Mouse (Mus musculus) CH12.LX (cell line): ENCODE results near the gene Adra1b. TPM values are rescaled to one million over a fixed set of nuclear protein-coding genes. Genes with fewer than 3 reads are reported as not detected.

Experiments used
- DNase-seq: peaks from one replicate; pipeline ENCODE4 v3.0.0-alpha.2; 2013; ENCODE audit errors: extremely low read depth
- H3K27ac ChIP-seq: 2 replicates; pipeline ENCODE4 v1.5.1; 2012; ENCODE audit warnings: low read depth, mild to moderate bottlenecking, control low read depth, moderate library complexity; ENCODE audit not compliant: insufficient read depth
- H3K27me3 ChIP-seq: replicated peaks from 2 replicates; pipeline ENCODE3; 2012; ENCODE audit warnings: inconsistent platforms
- H3K36me3 ChIP-seq, 2 experiments: replicated peaks in 1 of 2; 2 replicates each; pipeline versions ENCODE3 to v1.6.1; 2012; ENCODE audit warnings: inconsistent platforms in 1 of 2, low read length in 1 of 2, mild to moderate bottlenecking in 1 of 2, mixed read lengths in 1 of 2, moderate library complexity in 1 of 2; ENCODE audit not compliant: control insufficient read depth in 1 of 2, insufficient read depth in 1 of 2
- H3K4me1 ChIP-seq, 2 experiments: 2 replicates each; pipeline ENCODE4 v1.6.1; 2012; ENCODE audit warnings: inconsistent platforms in 1 of 2, moderate library complexity in 1 of 2; ENCODE audit not compliant: insufficient read depth in 2 of 2, control insufficient read depth in 1 of 2
- H3K4me2 ChIP-seq: 2 replicates; pipeline ENCODE4 v1.6.1; 2012; ENCODE audit warnings: low read depth, mild to moderate bottlenecking, control low read depth; ENCODE audit not compliant: poor library complexity, insufficient read depth, severe bottlenecking
- H3K4me3 ChIP-seq, 3 experiments: fragments of 150-350 bp in 1 of 3; sonication (generic) in 1 of 3; replicated peaks in 1 of 3; 2 replicates each; pipeline versions ENCODE3 to v1.5.1; 2011 to 2012; ENCODE audit warnings: low read depth in 2 of 3, low read length in 2 of 3, mild to moderate bottlenecking in 2 of 3, moderate library complexity in 2 of 3, control low read depth in 1 of 3, improper control_type of control experiment in 1 of 3, inconsistent platforms in 1 of 3, mixed read lengths in 1 of 3; ENCODE audit not compliant: poor library complexity in 1 of 3
- H3K79me2 ChIP-seq: replicated peaks from 2 replicates; pipeline ENCODE4 v1.6.1; 2012; ENCODE audit warnings: mild to moderate bottlenecking, moderate library complexity; ENCODE audit not compliant: control insufficient read depth, poor library complexity, insufficient read depth, severe bottlenecking; ENCODE audit errors: extremely low read depth
- H3K9ac ChIP-seq: 2 replicates; pipeline ENCODE4 v1.6.1; 2012; ENCODE audit warnings: low read depth, mild to moderate bottlenecking, control low read depth, moderate library complexity; ENCODE audit not compliant: insufficient read depth
- H3K9me3 ChIP-seq: replicated peaks from 2 replicates; pipeline ENCODE3; 2012; ENCODE audit warnings: low read length, inconsistent platforms, mixed read lengths
- CHD1 ChIP-seq: IDR thresholded peaks from 2 replicates; pipeline ENCODE4 v1.6.1; 2012; ENCODE audit warnings: low read depth, low read length, improper control_type of control experiment, inconsistent platforms
- CHD2 ChIP-seq: IDR thresholded peaks from 2 replicates; pipeline ENCODE4 v1.6.1; 2011; ENCODE audit warnings: low read length, improper control_type of control experiment
- IRF4 ChIP-seq: IDR thresholded peaks from 2 replicates; pipeline ENCODE4 v1.6.1; 2014; ENCODE audit warnings: low read depth, mild to moderate bottlenecking, inconsistent platforms, low read length, improper control_type of control experiment
- MAFK ChIP-seq: IDR thresholded peaks from 2 replicates; pipeline ENCODE4 v1.6.1; 2011; ENCODE audit warnings: low read length, improper control_type of control experiment; ENCODE audit not compliant: insufficient replicate concordance
- MAX ChIP-seq: IDR thresholded peaks from 2 replicates; pipeline ENCODE4 v1.6.1; 2011; ENCODE audit warnings: low read length, improper control_type of control experiment
- MEF2A ChIP-seq: IDR thresholded peaks from 2 replicates; pipeline ENCODE4 v1.6.1; 2014; ENCODE audit warnings: low read depth, mild to moderate bottlenecking, inconsistent platforms, low read length, improper control_type of control experiment, borderline replicate concordance
- MYC ChIP-seq: IDR thresholded peaks from 2 replicates; pipeline ENCODE4 v1.6.1; 2011; ENCODE audit warnings: low read depth, mild to moderate bottlenecking, improper control_type of control experiment, low read length
- NRF1 ChIP-seq: IDR thresholded peaks from 2 replicates; pipeline ENCODE4 v1.6.1; 2014; ENCODE audit warnings: low read depth, mild to moderate bottlenecking, inconsistent platforms, low read length, improper control_type of control experiment, moderate library complexity
- POLR2A ChIP-seq: IDR thresholded peaks from 2 replicates; pipeline ENCODE4 v1.6.1; 2011; ENCODE audit warnings: low read depth, mild to moderate bottlenecking, improper control_type of control experiment, low read length
- POLR2AphosphoS2 ChIP-seq: IDR thresholded peaks from 2 replicates; pipeline ENCODE4 v1.6.1; 2011; ENCODE audit warnings: low read depth, low read length, improper control_type of control experiment
- RAD21 ChIP-seq: IDR thresholded peaks from 2 replicates; pipeline ENCODE4 v1.6.1; 2011; ENCODE audit warnings: low read depth, mild to moderate bottlenecking, low read length, improper control_type of control experiment, moderate library complexity
- RCOR1 ChIP-seq: conservative IDR thresholded peaks from 2 replicates; pipeline ENCODE4 v1.6.1; 2012; ENCODE audit warnings: low read depth, mild to moderate bottlenecking, inconsistent platforms, low read length, improper control_type of control experiment
- SMC3 ChIP-seq: IDR thresholded peaks from 2 replicates; pipeline ENCODE4 v1.6.1; 2011; ENCODE audit warnings: low read depth, low read length, improper control_type of control experiment
- TCF12 ChIP-seq: IDR thresholded peaks from 2 replicates; pipeline ENCODE4 v1.6.1; 2014; ENCODE audit warnings: low read depth, mild to moderate bottlenecking, inconsistent platforms, low read length, improper control_type of control experiment
- UBTF ChIP-seq: IDR thresholded peaks from 2 replicates; pipeline ENCODE4 v1.6.1; 2012; ENCODE audit warnings: low read depth, mild to moderate bottlenecking, inconsistent platforms, low read length, improper control_type of control experiment, moderate library complexity
- ZMIZ1 ChIP-seq: IDR thresholded peaks from 2 replicates; pipeline ENCODE4 v1.6.1; 2012; ENCODE audit warnings: low read depth, mild to moderate bottlenecking, inconsistent platforms, low read length, improper control_type of control experiment
- ZNF384 ChIP-seq: IDR thresholded peaks from 2 replicates; pipeline ENCODE4 v1.6.1; 2012; ENCODE audit warnings: low read depth, low read length, improper control_type of control experiment, inconsistent platforms
- dilution Hi-C: fragments of 300-500 bp; cut with MboI; formaldehyde crosslinking; loops from 2 replicates; pipeline ENCODE4 v1.14.3; 2020; ENCODE audit warnings: low sequenced_read_pairs; ENCODE audit not compliant: extremely low pct_unique_long_range_greater_than_20kb, extremely low pct_ligation_motif_present
- in situ Hi-C: fragments of 300-500 bp; cut with MboI; formaldehyde crosslinking; loops from 3 replicates; pipeline ENCODE4 v1.14.3; 2019; ENCODE audit warnings: low sequenced_read_pairs, low pct_ligation_motif_present, low pct_unique_long_range_greater_than_20kb, mixed read lengths
- polyA plus RNA-seq: library from polyadenylated mRNA; unstranded; fragments of >175 nt; gene quantifications from 2 replicates; pipeline ENCODE4 v1.2.1, GENCODE M21; 2012; ENCODE audit warnings: low read depth; ENCODE audit not compliant: insufficient read length
- total RNA-seq, 2 experiments: library from RNA; depleted of rRNA; stranded (reverse); fragments of 300-350 nt in 1 of 2; fragments of >200 nt in 1 of 2; gene quantifications; 2 replicates each; pipeline ENCODE4 v1.2.3; 2012 to 2014

The Adra1b gene
- total and polyA plus RNA-seq, 3 experiments, result not detected

DNA sequence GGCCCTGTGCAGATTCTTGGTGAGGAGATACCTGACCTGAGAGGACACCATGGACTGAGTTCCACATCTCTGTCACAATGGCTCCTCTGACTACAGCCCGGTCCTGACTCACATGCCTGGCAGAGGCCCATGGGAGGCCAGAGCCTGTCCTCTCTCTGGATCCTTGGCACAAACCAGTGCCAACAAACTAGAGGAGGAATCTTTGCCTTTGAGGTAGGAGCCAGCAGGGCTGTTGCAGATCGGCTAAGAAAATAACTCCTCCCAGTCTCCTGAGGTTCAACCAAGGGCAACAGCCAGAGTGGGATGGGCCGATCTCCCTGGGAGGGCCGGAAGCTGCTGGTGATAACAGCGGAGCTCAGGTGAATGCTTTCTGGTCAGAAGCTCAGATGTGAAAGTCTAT is 28.2 kb upstream of the Adra1b start:
- dilution Hi-C loops, result no loop called here
- TF ChIP-seq IRF4 (no peak), RAD21 (no peak), MAFK (no peak), MYC (no peak)

DNA sequence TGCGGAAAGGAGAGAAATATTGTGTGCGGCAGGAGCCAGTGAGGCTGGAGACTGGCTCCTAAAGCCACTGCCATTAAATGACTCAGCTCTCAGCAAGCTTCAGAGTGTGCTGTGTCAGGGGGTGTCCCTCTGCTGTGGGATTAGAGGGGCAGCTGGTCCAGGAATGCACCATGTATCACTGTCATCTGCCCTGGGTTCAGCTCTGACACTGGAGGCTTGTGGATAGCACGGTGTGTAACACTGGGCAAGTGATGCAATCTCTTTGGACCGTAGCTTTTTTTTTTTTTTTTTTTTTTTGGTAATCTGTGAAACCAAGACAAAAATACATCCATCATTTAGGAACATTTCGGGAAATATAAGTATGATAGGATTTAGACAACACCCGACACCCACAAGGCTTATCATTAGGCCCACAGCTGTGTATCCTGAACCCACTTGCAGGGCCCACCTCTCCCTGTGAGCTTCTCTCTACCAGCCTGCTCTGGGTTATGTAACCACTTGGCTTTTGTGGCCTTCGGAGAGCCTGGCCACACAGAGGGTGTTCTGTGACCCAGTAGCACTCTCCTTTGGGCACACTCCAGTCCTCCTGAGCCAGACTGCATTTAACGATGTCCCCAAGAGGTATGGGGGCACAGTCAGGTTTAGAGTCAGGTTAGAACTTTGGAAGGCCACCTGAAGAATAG is 26.3 kb upstream of the Adra1b start:
- in situ Hi-C loops (no loop called here), dilution Hi-C loops (no loop called here)

More for the DNA sequence above, 28.2 kb upstream of the Adra1b start:
- no peaks in the 10 kb centered on the region for H3K36me3 ChIP-seq
- no peak for DNase-seq
- H3K9ac ChIP-seq, result no peak overlapping the region
- H3K4me2 ChIP-seq, result no peak overlapping the region
- no peak overlapping the region for H3K27ac ChIP-seq
- H3K79me2 ChIP-seq, result no peaks in the 10 kb centered on the region
- no peaks in the 10 kb centered on the region for H3K9me3 ChIP-seq
- H3K4me1 ChIP-seq, result peaks cover 0 to 4% of the 10 kb centered on the region in 2 experiments; a peak in 3 of 4 replicates
- peaks cover 2% of the 10 kb centered on the region for H3K27me3 ChIP-seq
- in situ Hi-C loops, result no loop called here
- H3K4me3 ChIP-seq, result no peak overlapping the region

DNA sequence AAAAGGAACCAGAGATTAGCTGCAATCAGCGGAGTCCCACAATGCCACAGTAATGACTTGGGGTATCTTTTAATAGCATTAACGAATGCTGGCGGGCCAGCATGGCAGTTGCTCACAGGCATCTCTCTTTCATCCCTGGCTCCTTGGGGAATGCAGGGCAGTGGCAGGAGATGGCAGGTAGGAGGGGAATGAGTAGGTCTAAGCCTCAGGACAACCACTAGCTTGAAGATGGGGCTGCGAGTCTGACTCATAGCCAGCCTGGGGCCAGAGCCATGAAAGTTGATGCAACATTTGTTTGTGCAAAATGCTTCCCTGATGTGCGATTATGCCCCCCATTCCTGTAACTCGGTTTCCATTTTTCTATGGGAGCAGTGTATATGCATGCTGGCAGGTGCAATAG is 25.2 kb upstream of the Adra1b start:
- Histone ChIP-seq H3K4me2 (no peak overlapping the region), H3K4me1 (peaks cover 0 to 9% of the 10 kb centered on the region in 2 experiments; a peak in 2 of 4 replicates), H3K4me3 (no peak overlapping the region), H3K27ac (no peak overlapping the region), H3K79me2 (no peaks in the 10 kb centered on the region), H3K27me3 (peaks cover 2% of the 10 kb centered on the region), H3K9me3 (no peaks in the 10 kb centered on the region), H3K36me3 (no peaks in the 10 kb centered on the region), H3K9ac (no peak overlapping the region)
- TF ChIP-seq CHD1 (no peak), RAD21 (no peak), MAFK (no peak), POLR2AphosphoS2 (no peak), SMC3 (no peak), ZMIZ1 (no peak), RCOR1 (no peak), NRF1 (no peak), CHD2 (no peak), POLR2A (no peak), MAX (no peak), TCF12 (no peak), UBTF (no peak)
- in situ Hi-C loops (no loop called here), dilution Hi-C loops (no loop called here)
- no peak for DNase-seq

More for the DNA sequence above, 26.3 kb upstream of the Adra1b start:
- Histone ChIP-seq H3K4me2 (no peak overlapping the region), H3K27ac (no peak overlapping the region), H3K36me3 (no peaks in the 10 kb centered on the region), H3K4me1 (peaks cover 0 to 9% of the 10 kb centered on the region in 2 experiments; a peak in 2 of 4 replicates), H3K4me3 (no peak overlapping the region), H3K79me2 (no peaks in the 10 kb centered on the region), H3K9ac (no peak overlapping the region), H3K27me3 (peaks cover 2% of the 10 kb centered on the region), H3K9me3 (no peaks in the 10 kb centered on the region)
- no peak for DNase-seq
- TF ChIP-seq MEF2A (no peak), ZNF384 (peak; percentile 46; the same call in 1 of the 2 replicates)
